Mouse (Mus musculus) heart, adult 2 months (tissue): ENCODE measurements around the gene Gm8180.
"Not testable (repeated sequence)": the region's sequence is repeated elsewhere in the genome, so short reads cannot be mapped to it uniquely, and the experiment has no call there.

ENCODE experiments used
- CTCF ChIP-seq: fragments of 200-600 bp; IDR thresholded peaks from 2 replicates; pipeline ENCODE4 v1.8.1; 2022; ENCODE audit warnings: antibody characterized with exemption, mild to moderate bottlenecking, moderate library complexity
- POLR2A ChIP-seq: fragments of 200-500 bp; IDR thresholded peaks from 2 replicates; pipeline ENCODE4 v1.6.1; 2011; ENCODE audit warnings: mild to moderate bottlenecking, low read depth, low read length, control low read depth; ENCODE audit not compliant: insufficient read depth

DNA sequence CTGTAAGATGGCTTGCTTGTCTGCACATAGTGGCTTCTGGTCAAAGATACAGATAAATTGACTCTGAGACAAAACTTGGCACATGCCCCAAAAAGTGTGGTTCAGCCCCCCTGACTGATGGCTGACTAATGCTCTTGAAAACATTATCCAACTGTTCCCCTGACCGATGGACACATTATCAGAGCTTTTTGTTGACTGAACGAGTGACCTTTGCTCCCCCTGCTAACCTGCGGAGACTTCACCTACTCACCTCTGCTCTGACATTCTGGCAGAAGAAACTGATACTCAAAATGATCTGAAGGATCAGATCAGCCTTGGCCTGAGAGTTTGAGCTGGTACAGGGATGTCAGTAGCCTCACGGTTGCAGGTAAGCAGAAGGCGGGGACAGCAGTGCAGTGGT, 9.3 kb upstream of the Gm8180 start:
- not testable (repeated sequence) for TF ChIP-seq CTCF, POLR2A
